Mouse (Mus musculus) midbrain, embryonic 16.5 days (tissue): Measurements from ENCODE around the gene Col6a6. TPM values are rescaled to one million over a fixed set of nuclear protein-coding genes. Genes with fewer than 3 reads are reported as not detected.

Experiments used
- ATAC-seq: fragments of 200-750 bp; cut with Nextera tagmentation; 2 replicates; pipeline ENCODE4 v1.8.0; 2017; ENCODE audit warnings: moderate TSS enrichment
- H3K27ac ChIP-seq: fragments of 300-500 bp; sonication (generic); 2 replicates; pipeline ENCODE4 v1.5.1; 2014; ENCODE audit warnings: mild to moderate bottlenecking, low read length, mixed read lengths
- H3K27me3 ChIP-seq: fragments of 300-500 bp; sonication (generic); 2 replicates; pipeline ENCODE4 v1.6.1; 2014; ENCODE audit warnings: low read depth, low read length, mixed read lengths; ENCODE audit not compliant: control insufficient read depth, insufficient read depth
- H3K36me3 ChIP-seq: fragments of 300-500 bp; sonication (generic); 2 replicates; pipeline ENCODE4 v1.6.1; 2014; ENCODE audit warnings: mild to moderate bottlenecking, low read length, moderate library complexity, mixed read lengths; ENCODE audit not compliant: control insufficient read depth, insufficient read depth
- H3K4me1 ChIP-seq: fragments of 300-500 bp; sonication (generic); 2 replicates; pipeline ENCODE4 v1.6.1; 2014; ENCODE audit warnings: mild to moderate bottlenecking, low read length, mixed read lengths; ENCODE audit not compliant: control insufficient read depth, insufficient read depth
- H3K4me2 ChIP-seq: fragments of 300-500 bp; sonication (generic); 2 replicates; pipeline ENCODE4 v1.6.1; 2014; ENCODE audit warnings: mild to moderate bottlenecking, low read length, mixed read lengths
- H3K4me3 ChIP-seq: fragments of 300-500 bp; sonication (generic); 2 replicates; pipeline ENCODE4 v1.5.1; 2014; ENCODE audit warnings: low read depth, mild to moderate bottlenecking, low read length, moderate library complexity, mixed read lengths
- H3K9ac ChIP-seq: fragments of 300-500 bp; sonication (generic); 2 replicates; pipeline ENCODE4 v1.6.1; 2014; ENCODE audit warnings: low read depth, low read length, mixed read lengths
- H3K9me3 ChIP-seq: fragments of 300-500 bp; sonication (generic); replicated peaks from 2 replicates; pipeline ENCODE4 v1.6.1; 2014; ENCODE audit warnings: mild to moderate bottlenecking, low read length, mixed read lengths; ENCODE audit not compliant: control insufficient read depth, poor library complexity, severe bottlenecking
- WGBS: fragments of 180-500 bp; shearing (Covaris S2); extraction: QIAGEN DNeasy Blood & Tissue Kit; methylation state at CpG from one replicate; pipeline ENCODE4 v1.1.7; 2014; 5-methylcytosine and 5-hydroxymethylcytosine counted together
- polyA plus RNA-seq: library from polyadenylated mRNA; unstranded; fragments of >200 nt; fragmentation: Nextera tagmentation; extraction: Ambion mirVana; gene quantifications from 2 replicates; pipeline ENCODE4 v1.2.1, GENCODE M21; 2015

Col6a6 gene
- polyA plus RNA-seq, 1 experiment from 2014 or later, result 0.16 TPM

DNA sequence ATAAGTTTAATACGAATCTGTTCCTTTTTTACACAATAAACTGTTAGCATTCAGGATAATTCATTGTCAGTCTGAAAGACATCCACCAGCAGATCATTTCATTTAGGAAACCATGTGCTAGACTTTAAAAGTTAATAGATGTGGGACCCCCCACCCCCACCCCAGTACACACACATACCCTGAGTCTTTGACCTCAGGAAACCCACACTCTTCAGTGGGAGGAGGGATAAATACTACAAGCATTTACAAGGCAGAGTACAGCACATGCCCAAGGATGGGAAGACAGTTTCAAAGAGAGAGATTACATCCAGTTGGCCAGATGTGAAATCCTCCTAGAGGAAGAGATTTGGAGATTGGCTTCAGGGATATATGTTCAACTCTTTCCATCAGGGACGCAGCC is 87.5 kb downstream of the Col6a6 start:
- 88% methylated on average over 2 of the region's 2 CpGs for WGBS

GRCm38 (mm10) chr9:105739446-105739845 is 88.5 kb downstream of the Col6a6 start:
- ATAC-seq, result no peak
- WGBS, result 91% methylated on average over 9 of the region's 9 CpGs

More for the DNA sequence above, 87.5 kb downstream of the Col6a6 start:
- Histone ChIP-seq H3K4me3 (no peak overlapping the region), H3K36me3 (no peaks in the 10 kb centered on the region), H3K9ac (no peak overlapping the region), H3K27me3 (no peaks in the 10 kb centered on the region), H3K4me1 (no peaks in the 10 kb centered on the region), H3K27ac (no peak overlapping the region), H3K9me3 (no peaks in the 10 kb centered on the region), H3K4me2 (no peak overlapping the region)
- no peak for ATAC-seq

DNA sequence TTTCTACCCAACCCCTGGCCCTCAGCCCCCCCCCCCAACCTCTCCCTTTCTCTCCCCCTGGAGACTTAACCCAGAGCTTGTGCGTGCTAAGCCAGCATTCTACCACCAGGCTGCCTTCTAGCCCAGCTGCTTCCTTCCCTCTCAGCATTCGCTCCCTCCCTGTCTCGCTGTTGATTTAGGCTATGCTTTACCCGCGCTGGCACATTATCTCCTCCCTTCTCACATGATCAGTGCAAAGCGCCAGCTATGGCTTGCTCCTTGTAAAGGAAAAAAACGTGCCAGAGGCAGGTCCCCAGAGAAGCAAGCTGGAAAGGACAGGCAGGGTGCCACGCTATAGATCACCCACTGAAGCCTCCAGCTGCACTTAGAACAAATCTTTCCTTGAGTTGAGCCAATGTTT is 90.5 kb downstream of the Col6a6 start:
- no peak overlapping the region for H3K4me3 ChIP-seq
- H3K27ac ChIP-seq, result no peak overlapping the region
- H3K4me1 ChIP-seq, result no peaks in the 10 kb centered on the region
- no peak for ATAC-seq
- H3K27me3 ChIP-seq, result no peaks in the 10 kb centered on the region
- no peaks in the 10 kb centered on the region for H3K36me3 ChIP-seq
- H3K9me3 ChIP-seq, result no peaks in the 10 kb centered on the region
- H3K4me2 ChIP-seq, result no peak overlapping the region
- 45% methylated on average over 8 of the region's 8 CpGs for WGBS
- H3K9ac ChIP-seq, result no peak overlapping the region

More at GRCm38 (mm10) chr9:105739446-105739845, 88.5 kb downstream of the Col6a6 start:
- Histone ChIP-seq H3K4me1 (no peaks in the 10 kb centered on the region), H3K4me3 (no peak overlapping the region), H3K27me3 (no peaks in the 10 kb centered on the region), H3K9me3 (no peaks in the 10 kb centered on the region), H3K36me3 (no peaks in the 10 kb centered on the region), H3K27ac (no peak overlapping the region), H3K4me2 (no peak overlapping the region), H3K9ac (no peak overlapping the region)

- Histone ChIP-seq H3K9me3 (no peaks in the 10 kb centered on the region), H3K27ac (no peak overlapping the region), H3K4me1 (no peaks in the 10 kb centered on the region), H3K4me3 (no peak overlapping the region), H3K9ac (no peak overlapping the region), H3K36me3 (no peaks in the 10 kb centered on the region), H3K27me3 (no peaks in the 10 kb centered on the region), H3K4me2 (no peak overlapping the region)
- 61% methylated on average over 5 of the region's 5 CpGs for WGBS
- no peak for ATAC-seq
Observed at GRCm38 (mm10) chr9:105735195-105735594, 92.8 kb downstream of the Col6a6 start.

DNA sequence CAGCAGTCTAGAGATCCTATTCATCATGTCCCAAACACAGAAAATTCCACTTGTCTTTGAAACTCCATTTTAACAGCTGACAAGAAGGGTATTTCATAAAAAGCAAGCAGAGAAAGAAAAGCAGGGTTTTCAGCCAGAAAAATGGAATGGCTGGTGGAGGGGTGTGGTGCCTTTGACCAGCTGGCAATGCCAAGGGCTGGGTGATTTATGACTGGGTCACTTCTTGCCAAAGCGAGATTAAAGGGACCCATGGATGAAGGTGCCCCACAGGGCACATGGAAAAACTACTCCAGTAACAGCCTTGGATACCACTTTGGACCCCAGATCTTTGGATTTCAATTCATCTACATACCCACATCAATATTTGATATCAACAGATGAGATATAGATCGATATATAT is 93.3 kb downstream of the Col6a6 start:
- Histone ChIP-seq H3K9ac (no peak overlapping the region), H3K36me3 (no peaks in the 10 kb centered on the region), H3K4me1 (no peaks in the 10 kb centered on the region), H3K27me3 (no peaks in the 10 kb centered on the region), H3K4me2 (no peak overlapping the region), H3K9me3 (no peaks in the 10 kb centered on the region), H3K4me3 (no peak overlapping the region), H3K27ac (no peak overlapping the region)
- no peak for ATAC-seq
- WGBS, result 83% methylated on average over 2 of the region's 2 CpGs

DNA sequence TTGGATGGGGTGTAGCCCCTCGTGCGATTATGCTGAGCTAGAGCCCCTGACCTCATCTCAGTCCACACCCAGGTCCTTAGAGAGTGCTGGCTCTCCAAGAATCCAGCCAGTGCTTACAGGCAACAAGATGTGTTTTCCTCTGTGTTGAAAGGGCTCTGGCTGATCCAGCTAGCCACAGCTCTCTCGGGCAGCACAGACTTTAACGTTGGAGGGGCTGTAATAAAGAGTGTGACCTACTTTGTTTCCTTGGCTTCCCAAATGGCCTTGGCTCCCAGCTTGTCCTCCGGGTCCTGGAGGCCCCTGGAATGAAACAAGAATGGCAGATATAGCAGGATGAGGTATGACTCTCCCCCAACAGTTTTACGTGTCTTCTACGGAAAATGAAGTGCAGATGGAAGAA is 96.0 kb downstream of the Col6a6 start:
- Histone ChIP-seq H3K4me1 (no peaks in the 10 kb centered on the region), H3K4me3 (no peak overlapping the region), H3K36me3 (no peaks in the 10 kb centered on the region), H3K27ac (no peak overlapping the region), H3K4me2 (no peak overlapping the region), H3K27me3 (no peaks in the 10 kb centered on the region), H3K9ac (no peak overlapping the region), H3K9me3 (no peaks in the 10 kb centered on the region)
- no peak for ATAC-seq
- WGBS, result 77% methylated on average over 7 of the region's 7 CpGs

DNA sequence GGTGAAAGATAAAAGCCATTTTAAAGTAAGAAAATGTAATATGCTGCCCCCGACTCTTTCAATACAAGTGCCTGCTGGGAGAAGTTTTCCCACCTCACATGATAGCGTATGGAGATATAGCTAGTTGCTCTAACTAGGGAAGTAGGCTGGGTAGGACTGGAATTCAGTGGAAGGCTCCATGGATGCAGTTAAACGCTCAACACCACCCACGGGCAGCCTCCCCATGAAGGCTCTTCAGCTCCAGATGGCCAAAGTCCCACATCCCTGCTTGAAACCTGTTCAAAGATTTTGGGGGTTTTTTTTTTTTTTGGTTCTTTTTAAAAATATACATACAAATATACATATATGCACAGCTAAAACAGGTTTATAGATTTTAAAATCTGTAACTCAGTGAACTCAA is 107.5 kb downstream of the Col6a6 start:
- Histone ChIP-seq H3K27me3 (no peaks in the 10 kb centered on the region), H3K27ac (no peak overlapping the region), H3K36me3 (no peaks in the 10 kb centered on the region), H3K9me3 (no peaks in the 10 kb centered on the region), H3K4me3 (no peak overlapping the region), H3K4me1 (no peaks in the 10 kb centered on the region), H3K4me2 (no peak overlapping the region), H3K9ac (no peak overlapping the region)
- WGBS, result 89% methylated on average over 4 of the region's 4 CpGs
- no peak for ATAC-seq

GRCm38 (mm10) chr9:105719851-105720395 is 108.0 kb downstream of the Col6a6 start:
- Histone ChIP-seq H3K27me3 (no peaks in the 10 kb centered on the region), H3K9ac (no peak overlapping the region), H3K4me2 (no peak overlapping the region), H3K27ac (no peak overlapping the region), H3K36me3 (no peaks in the 10 kb centered on the region), H3K9me3 (no peaks in the 10 kb centered on the region), H3K4me1 (no peaks in the 10 kb centered on the region), H3K4me3 (no peak overlapping the region)
- ATAC-seq, result no peak
- WGBS, result 36% methylated on average over 5 of the region's 5 CpGs

DNA sequence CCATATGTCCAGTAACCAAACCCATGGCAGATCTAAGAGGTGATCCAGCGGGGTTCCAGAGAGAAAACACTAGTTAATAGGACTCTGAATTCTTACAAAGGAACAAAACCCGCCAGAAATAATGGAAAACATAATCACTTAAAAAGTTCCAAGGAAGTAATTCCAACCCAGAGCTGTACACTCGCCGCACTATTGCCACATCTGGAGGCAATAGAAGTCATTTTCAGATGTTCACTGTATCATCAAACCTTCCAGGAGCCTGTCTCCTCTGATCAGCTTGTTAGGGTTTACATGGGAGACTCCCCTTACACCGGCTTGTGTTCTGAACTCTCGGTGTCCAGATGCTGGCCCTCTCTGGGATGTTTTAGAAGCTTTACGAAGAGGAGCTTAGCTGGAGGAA is 108.6 kb downstream of the Col6a6 start:
- 78% methylated on average over 7 of the region's 7 CpGs for WGBS
- Histone ChIP-seq H3K27ac (no peak overlapping the region), H3K4me3 (no peak overlapping the region), H3K36me3 (no peaks in the 10 kb centered on the region), H3K27me3 (no peaks in the 10 kb centered on the region), H3K9ac (no peak overlapping the region), H3K4me1 (no peaks in the 10 kb centered on the region), H3K9me3 (no peaks in the 10 kb centered on the region), H3K4me2 (no peak overlapping the region)
- no peak for ATAC-seq
